Mouse (Mus musculus) kidney, adult 2 months (tissue): ENCODE results near the gene Sugp2.

Experiments
- CTCF ChIP-seq: fragments of 200-500 bp; conservative IDR thresholded peaks from 2 replicates; pipeline ENCODE4 v1.5.1; 2011; ENCODE audit warnings: low read depth, mild to moderate bottlenecking, control low read depth, low read length, moderate library complexity, mixed read lengths; ENCODE audit not compliant: insufficient read depth, insufficient read length
- POLR2A ChIP-seq: fragments of 200-500 bp; IDR thresholded peaks from one replicate; pipeline ENCODE4 v1.6.1; 2011; ENCODE audit warnings: low read depth, low read length, control low read depth

GRCm38 (mm10) chr8:70194191-70194590 lies 39.8 kb upstream of the Sugp2 start:
- TF ChIP-seq CTCF (no peak), POLR2A (no peak)
